Mouse (Mus musculus) mesoderm, embryonic 11.5 days (tissue): ENCODE measurements at regions not wholly inside any gene's neighbourhood (a gene's known extent, or its start where the extent isn't known, plus 50 kb on each side); places are given as distances from the start of the nearest gene placed in this dataset.

Experiments
- DNase-seq: peaks from one replicate; pipeline ENCODE4 v3.0.0-alpha.2; 2012; ENCODE audit warnings: low read depth, low spot score

GRCm38 (mm10) chr3:37977453-37977852 is 253.2 kb upstream of the Gm5148 start:
- DNase-seq: no peak

- DNase-seq: no peak
These were observed 252.3 kb upstream of the Gm5148 start for GRCm38 (mm10) chr3:37976566-37976965.

- DNase-seq: no peak
These were observed 251.0 kb upstream of the Gm5148 start for GRCm38 (mm10) chr3:37975194-37975756.

- no peak for DNase-seq
These were observed 248.6 kb upstream of the Gm5148 start for GRCm38 (mm10) chr3:37972931-37973330.

- no peak for DNase-seq
These were observed 246.9 kb upstream of the Gm5148 start for GRCm38 (mm10) chr3:37971240-37971639.

- no peak for DNase-seq
These were observed 244.4 kb upstream of the Gm5148 start for GRCm38 (mm10) chr3:37968654-37969053.

- no peak for DNase-seq
These were observed 240.9 kb upstream of the Gm5148 start for GRCm38 (mm10) chr3:37965221-37965620.

- DNase-seq: no peak
These were observed 239.8 kb upstream of the Gm5148 start for GRCm38 (mm10) chr3:37964083-37964482.

- DNase-seq: no peak
These were observed 238.5 kb upstream of the Gm5148 start for GRCm38 (mm10) chr3:37962811-37963210.

- no peak for DNase-seq
These were observed 237.9 kb upstream of the Gm5148 start for GRCm38 (mm10) chr3:37962043-37962810.

GRCm38 (mm10) chr3:37958361-37958978 is 234.2 kb upstream of the Gm5148 start:
- no peak for DNase-seq

- DNase-seq: no peak
These were observed 232.3 kb upstream of the Gm5148 start for GRCm38 (mm10) chr3:37956543-37956942.

GRCm38 (mm10) chr3:37952891-37953290 is 228.6 kb upstream of the Gm5148 start:
- DNase-seq: no peak

GRCm38 (mm10) chr3:37952251-37952650 is 228.0 kb upstream of the Gm5148 start:
- DNase-seq: no peak

- DNase-seq: no peak
These were observed 219.4 kb upstream of the Gm5148 start for GRCm38 (mm10) chr3:37943661-37944060.

GRCm38 (mm10) chr3:37940016-37940415 is 215.7 kb upstream of the Gm5148 start:
- DNase-seq: no peak

GRCm38 (mm10) chr3:37938870-37939269 is 214.6 kb upstream of the Gm5148 start:
- no peak for DNase-seq

GRCm38 (mm10) chr3:37938284-37938596 is 213.9 kb upstream of the Gm5148 start:
- DNase-seq: peak; percentile 50

GRCm38 (mm10) chr3:37937381-37938283 is 213.3 kb upstream of the Gm5148 start:
- DNase-seq: no peak

- DNase-seq: no peak
These were observed 212.1 kb upstream of the Gm5148 start for GRCm38 (mm10) chr3:37936251-37936931.

- peak; percentile 67 for DNase-seq
These were observed 210.8 kb upstream of the Gm5148 start for GRCm38 (mm10) chr3:37934905-37935708.
